11 mouse cellular contexts compared by ENCODE assay signal in the genomic region with DNA sequence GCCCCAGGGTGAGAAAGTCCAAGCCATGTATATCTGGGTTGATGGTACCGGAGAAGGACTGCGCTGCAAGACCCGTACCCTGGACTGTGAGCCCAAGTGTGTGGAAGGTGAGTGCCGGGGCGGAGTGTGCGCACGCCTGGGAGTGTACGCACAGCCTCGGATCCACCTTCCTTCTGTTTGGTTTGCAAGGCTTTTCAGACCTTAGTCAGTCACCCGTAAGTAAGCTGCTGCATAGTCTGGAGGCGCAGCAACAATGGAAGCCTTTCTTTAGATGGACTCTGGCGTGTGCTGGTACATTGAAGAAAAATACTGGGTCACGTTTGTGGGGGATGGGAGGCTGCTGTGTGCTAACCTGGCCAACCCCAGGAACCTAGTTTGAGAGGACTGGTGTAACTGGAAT. TPM values are rescaled to one million over a fixed set of nuclear protein-coding genes. Genes with fewer than 3 reads are reported as not detected.
A peak's percentile ranks its signal among the peaks of the same experiment; 100 is the strongest.
DNase-seq lines count a peak whose midpoint lies in the region; ATAC-seq lines count a peak whose summit lies in the region.
"Had no signal": no experiment of that assay in that cellular context is flagged by ENCODE, and none has a peak within 500 bp of the region (broad histone marks: within the 10 kb centered on the region; RNA-seq: fewer than 3 reads in every experiment).

No protein-coding gene starts in this region.

- 96% methylated on average over 13 of the region's 13 CpGs for WGBS in heart, embryonic 11.5 days (ENCODE audit: insufficient replicate concordance)
- 40% methylated on average over 13 of the region's 13 CpGs for WGBS in hindbrain, embryonic 14.5 days
- 47% methylated on average over 13 of the region's 13 CpGs for WGBS in neural tube, embryonic 11.5 days
- 86% methylated on average over 13 of the region's 13 CpGs for WGBS in intestine, embryonic 16.5 days

- peaks cover 41% of the 10 kb centered on the region for H3K36me3 ChIP-seq in heart, embryonic 11.5 days (ENCODE audit: control insufficient read depth, insufficient read depth, low read length)
- peaks cover 53% of the 10 kb centered on the region for H3K36me3 ChIP-seq in hindbrain, embryonic 14.5 days (replicated peaks; ENCODE audit: control insufficient read depth, insufficient read depth)
- peaks cover 19% of the 10 kb centered on the region for H3K36me3 ChIP-seq in neural tube, embryonic 11.5 days (ENCODE audit: control insufficient read depth, insufficient read depth, low read length)
- peaks cover 4% of the 10 kb centered on the region; the same call in 1 of the 2 replicates for H3K36me3 ChIP-seq in intestine, embryonic 16.5 days (ENCODE audit: control insufficient read depth, insufficient read depth, low read length)

- H3K9ac ChIP-seq in heart, embryonic 11.5 days (ENCODE audit: low read depth, low read length) = no peak overlapping the region
- H3K9ac ChIP-seq in hindbrain, embryonic 14.5 days = 0 out of 2 replicates have a peak overlapping the region, but pooled peaks have one; percentile 14
- no peak overlapping the region for H3K9ac ChIP-seq in neural tube, embryonic 11.5 days (ENCODE audit: low read length)
- no peak overlapping the region for H3K9ac ChIP-seq in intestine, embryonic 16.5 days (ENCODE audit: low read depth, low read length)
- H3K9ac ChIP-seq: liver, embryonic 14.5 days had no signal

- peaks cover 9% of the 10 kb centered on the region for H3K4me1 ChIP-seq in heart, embryonic 11.5 days (ENCODE audit: control insufficient read depth, insufficient read depth, low read length)
- H3K4me1 ChIP-seq in hindbrain, embryonic 14.5 days (replicated peaks; ENCODE audit: control insufficient read depth, insufficient read depth, low read length) = peaks cover 32% of the 10 kb centered on the region
- peaks cover 15% of the 10 kb centered on the region for H3K4me1 ChIP-seq in neural tube, embryonic 11.5 days (ENCODE audit: control insufficient read depth, insufficient read depth, low read length)
- H3K4me1 ChIP-seq in intestine, embryonic 16.5 days (ENCODE audit: control insufficient read depth, insufficient read depth, low read length) = peaks cover 9% of the 10 kb centered on the region; the same call in 1 of the 2 replicates

- no peak overlapping the region for H3K4me3 ChIP-seq in heart, embryonic 11.5 days (ENCODE audit: low read depth, low read length)
- H3K4me3 ChIP-seq in hindbrain, embryonic 14.5 days (replicated peaks; ENCODE audit: low read length) = peak overlapping the region; percentile 84; the same call in 1 of the 2 replicates
- H3K4me3 ChIP-seq in neural tube, embryonic 11.5 days (ENCODE audit: low read depth, low read length) = no peak overlapping the region
- H3K4me3 ChIP-seq in intestine, embryonic 16.5 days (ENCODE audit: low read length) = no peak overlapping the region

- no peaks in the 10 kb centered on the region for H3K9me3 ChIP-seq in heart, embryonic 11.5 days (replicated peaks; ENCODE audit: control insufficient read depth, low read length)
- H3K9me3 ChIP-seq in hindbrain, embryonic 14.5 days (ENCODE audit: control insufficient read depth, low read length) = no peaks in the 10 kb centered on the region
- no peaks in the 10 kb centered on the region for H3K9me3 ChIP-seq in neural tube, embryonic 11.5 days (ENCODE audit: control insufficient read depth, low read length)
- no peaks in the 10 kb centered on the region for H3K9me3 ChIP-seq in intestine, embryonic 16.5 days (ENCODE audit: control insufficient read depth, low read length)

- ATAC-seq in heart, embryonic 11.5 days (replicated peaks; ENCODE audit: insufficient number of reproducible peaks, low FRiP score, low TSS enrichment) = no peak
- no peak for ATAC-seq in hindbrain, embryonic 14.5 days (ENCODE audit: low FRiP score)
- ATAC-seq in neural tube, embryonic 11.5 days (ENCODE audit: insufficient read depth, low FRiP score, low TSS enrichment) = no peak
- no peak for ATAC-seq in intestine, embryonic 16.5 days

- peak; percentile 88 for DNase-seq in heart, adult 11 months
- DNase-seq in embryo, embryonic 11 days = peak; percentile 54
- DNase-seq in hindbrain, embryonic 14.5 days (ENCODE audit: low spot score) = no peak
- peak; percentile 56 for DNase-seq in neural tube, embryonic 11.5 days (ENCODE audit: low spot score)
- DNase-seq in adrenal gland, postnatal 4 days (ENCODE audit: low spot score in 2 of 2) = no peak
- no peak for DNase-seq in ovary, postnatal 10 days (ENCODE audit: low spot score)
- DNase-seq: kidney, postnatal 10 days had no signal

- no peaks in the 10 kb centered on the region for H3K27me3 ChIP-seq in heart, embryonic 11.5 days (ENCODE audit: control insufficient read depth, insufficient read depth, low read length)
- H3K27me3 ChIP-seq in hindbrain, embryonic 14.5 days (ENCODE audit: control insufficient read depth, insufficient read depth, low read length) = no peaks in the 10 kb centered on the region
- no peaks in the 10 kb centered on the region for H3K27me3 ChIP-seq in neural tube, embryonic 11.5 days (ENCODE audit: control insufficient read depth, insufficient read depth, low read length)
- no peaks in the 10 kb centered on the region for H3K27me3 ChIP-seq in intestine, embryonic 16.5 days (replicated peaks; ENCODE audit: control insufficient read depth, insufficient read depth, low read length)

- no peak overlapping the region for H3K4me2 ChIP-seq in heart, embryonic 11.5 days
- H3K4me2 ChIP-seq in hindbrain, embryonic 14.5 days (replicated peaks) = peak overlapping the region; percentile 81
- H3K4me2 ChIP-seq in neural tube, embryonic 11.5 days (ENCODE audit: low read depth) = peak overlapping the region; percentile 17
- no peak overlapping the region for H3K4me2 ChIP-seq in intestine, embryonic 16.5 days (ENCODE audit: low read depth, low read length)

- no peak overlapping the region for H3K27ac ChIP-seq in heart, embryonic 11.5 days (ENCODE audit: low read depth, low read length)
- H3K27ac ChIP-seq in hindbrain, embryonic 14.5 days = no peak overlapping the region
- no peak overlapping the region for H3K27ac ChIP-seq in neural tube, embryonic 11.5 days (ENCODE audit: low read depth, low read length)
- H3K27ac ChIP-seq in intestine, embryonic 16.5 days (ENCODE audit: low read length) = no peak overlapping the region
- H3K27ac ChIP-seq: liver, embryonic 14.5 days had no signal

RNA-seq across cellular contexts. Expression of gene Teddm2, which starts 3.0 kb away (rescaled TPM):
- 0.30 and 0.36 TPM in 2 replicates for polyA plus RNA-seq in heart, embryonic 11.5 days (2014; fragmentation: Nextera tagmentation; extraction: Ambion mirVana)
- polyA plus RNA-seq in hindbrain, embryonic 14.5 days (2014; fragmentation: Nextera tagmentation; extraction: Ambion mirVana) = 0.98 and 1.4 TPM in 2 replicates
- 0.49 and 0.57 TPM in 2 replicates for polyA plus RNA-seq in neural tube, embryonic 11.5 days (2014; fragmentation: Nextera tagmentation; extraction: Ambion mirVana)
- 1 to 10 TPM; 1.0 to 1.4 TPM for total RNA-seq in adrenal gland, postnatal 4 days (2021)
- polyA plus RNA-seq in intestine, embryonic 16.5 days (2015; fragmentation: Nextera tagmentation; extraction: Ambion mirVana) = 0.18 and 0.21 TPM in 2 replicates

RNA-seq across cellular contexts. Expression of gene Glul, which starts 3.3 kb away (rescaled TPM):
- 52.6 and 78.3 TPM in 2 replicates for polyA plus RNA-seq in heart, embryonic 11.5 days (2014; fragmentation: Nextera tagmentation; extraction: Ambion mirVana)
- 199 and 206 TPM in 2 replicates for polyA plus RNA-seq in hindbrain, embryonic 14.5 days (2014; fragmentation: Nextera tagmentation; extraction: Ambion mirVana)
- 132 and 134 TPM in 2 replicates for polyA plus RNA-seq in neural tube, embryonic 11.5 days (2014; fragmentation: Nextera tagmentation; extraction: Ambion mirVana)
- total RNA-seq in adrenal gland, postnatal 4 days (2021) = 100 to 1,000 TPM; 455 to 494 TPM
- 61.0 and 66.0 TPM in 2 replicates for polyA plus RNA-seq in intestine, embryonic 16.5 days (2015; fragmentation: Nextera tagmentation; extraction: Ambion mirVana)

RNA-seq across cellular contexts. Expression of gene Teddm1a, which starts 11.5 kb away (rescaled TPM):
- polyA plus RNA-seq in heart, embryonic 11.5 days (2014; fragmentation: Nextera tagmentation; extraction: Ambion mirVana) = not detected in 2 replicates
- polyA plus RNA-seq in hindbrain, embryonic 14.5 days (2014; fragmentation: Nextera tagmentation; extraction: Ambion mirVana) = not detected in 2 replicates
- not detected in 2 replicates for polyA plus RNA-seq in neural tube, embryonic 11.5 days (2014; fragmentation: Nextera tagmentation; extraction: Ambion mirVana)
- not detected for total RNA-seq in adrenal gland, postnatal 4 days (2021)
- not detected in 2 replicates for polyA plus RNA-seq in intestine, embryonic 16.5 days (2015; fragmentation: Nextera tagmentation; extraction: Ambion mirVana)
- polyA plus RNA-seq: heart, embryonic 14.5 days; liver, embryonic 14.5 days had no signal

RNA-seq across cellular contexts. Expression of gene Teddm1b, which starts 28.9 kb away (rescaled TPM):
- 0.08 and 0.27 TPM in 2 replicates for polyA plus RNA-seq in heart, embryonic 11.5 days (2014; fragmentation: Nextera tagmentation; extraction: Ambion mirVana)
- 0.25 and 0.51 TPM in 2 replicates for polyA plus RNA-seq in hindbrain, embryonic 14.5 days (2014; fragmentation: Nextera tagmentation; extraction: Ambion mirVana)
- polyA plus RNA-seq in neural tube, embryonic 11.5 days (2014; fragmentation: Nextera tagmentation; extraction: Ambion mirVana) = 0.12 and 0.55 TPM in 2 replicates
- total RNA-seq in adrenal gland, postnatal 4 days (2021) = not detected
- 0.07 and 0.10 TPM in 2 replicates for polyA plus RNA-seq in intestine, embryonic 16.5 days (2015; fragmentation: Nextera tagmentation; extraction: Ambion mirVana)
- polyA plus RNA-seq: heart, embryonic 14.5 days had no signal

RNA-seq across cellular contexts. Expression of gene Rgsl1, which starts 59.1 kb away (rescaled TPM):
- polyA plus RNA-seq in heart, embryonic 11.5 days (2014; fragmentation: Nextera tagmentation; extraction: Ambion mirVana) = not detected in 2 replicates
- 0.13 and 0.16 TPM in 2 replicates for polyA plus RNA-seq in hindbrain, embryonic 14.5 days (2014; fragmentation: Nextera tagmentation; extraction: Ambion mirVana)
- polyA plus RNA-seq in neural tube, embryonic 11.5 days (2014; fragmentation: Nextera tagmentation; extraction: Ambion mirVana) = not detected in 2 replicates
- under 1 TPM in 1 of 2 experiments, not detected in 1; 0.11 TPM for total RNA-seq in adrenal gland, postnatal 4 days (2021)
- polyA plus RNA-seq in intestine, embryonic 16.5 days (2015; fragmentation: Nextera tagmentation; extraction: Ambion mirVana) = not detected in 2 replicates
- polyA plus RNA-seq: heart, embryonic 14.5 days had no signal

Comparison
In these comparisons a context has a peak if more than half of its experiments do, and no peak if none do; other contexts are left out.
1. DNase-seq: peak in heart, adult 11 months (single experiment), embryo, embryonic 11 days (single experiment) and neural tube, embryonic 11.5 days (single experiment); none in hindbrain, embryonic 14.5 days (single experiment), adrenal gland, postnatal 4 days (0 of 2) and ovary, postnatal 10 days (single experiment).
2. H3K4me2 ChIP-seq: peak in hindbrain, embryonic 14.5 days (single experiment) and neural tube, embryonic 11.5 days (single experiment); none in heart, embryonic 11.5 days (single experiment) and intestine, embryonic 16.5 days (single experiment).